Mouse (Mus musculus): ENCODE data around the gene Phkb.

DNA sequence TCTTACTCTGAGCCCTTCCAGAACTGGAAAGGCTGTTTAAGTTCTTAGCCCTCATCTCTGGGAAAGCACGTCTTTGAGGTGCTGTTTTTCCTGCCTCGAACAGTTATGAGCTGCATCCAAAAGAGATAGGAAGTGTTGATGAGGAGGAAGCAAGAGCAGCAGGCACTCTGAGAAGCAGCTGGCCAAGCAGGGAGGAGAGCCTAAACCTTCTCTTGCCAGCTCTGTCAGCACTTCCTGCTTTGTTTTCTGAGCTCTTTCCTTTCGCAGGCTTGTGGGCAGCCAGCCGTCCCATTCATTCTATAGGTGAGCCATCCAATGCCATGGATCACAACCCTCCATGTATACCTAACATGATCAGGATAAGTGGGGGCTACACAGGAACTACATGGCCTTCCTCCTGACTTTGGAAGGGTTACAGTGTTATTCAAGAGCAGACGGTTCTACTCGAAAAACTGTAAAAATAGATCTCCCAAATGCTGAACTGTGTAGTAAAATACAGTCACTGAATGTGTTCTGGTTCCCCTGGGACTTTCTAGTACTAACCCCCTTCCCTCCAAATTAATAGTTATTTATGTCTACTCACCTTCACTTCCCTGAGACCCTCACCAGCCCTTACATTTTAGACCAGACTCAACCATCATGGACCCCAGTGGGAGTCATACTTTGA lies 188.0 kb downstream of the Phkb start:
- no peak for TF ChIP-seq CTCF (IDR thresholded peaks at IDR 0.05; ENCODE audit: low read depth)
- no peak for TF ChIP-seq EP300 (IDR thresholded peaks at IDR 0.05; ENCODE audit: low read depth)
